Mouse (Mus musculus) heart, embryonic 15.5 days (tissue): ENCODE data around the gene Colgalt2. TPM values are rescaled to one million over a fixed set of nuclear protein-coding genes. Genes with fewer than 3 reads are reported as not detected.
A peak's percentile ranks its signal among the peaks of the same experiment; 100 is the strongest.

Experiments
- ATAC-seq: fragments of 200-750 bp; cut with Nextera tagmentation; replicated peaks from 2 replicates; pipeline ENCODE4 v1.8.0; 2017; ENCODE audit warnings: low read depth, moderate TSS enrichment; ENCODE audit not compliant: insufficient number of reproducible peaks, insufficient read depth, low FRiP score
- H3K27ac ChIP-seq: fragments of 300-500 bp; sonication (generic); 2 replicates; pipeline ENCODE4 v1.5.1; 2015; ENCODE audit warnings: mild to moderate bottlenecking, inconsistent platforms
- H3K27me3 ChIP-seq: fragments of 300-500 bp; sonication (generic); 2 replicates; pipeline ENCODE4 v1.6.1; 2015; ENCODE audit warnings: inconsistent platforms
- H3K36me3 ChIP-seq: fragments of 300-500 bp; sonication (generic); 2 replicates; pipeline ENCODE4 v1.6.1; 2015; ENCODE audit warnings: mild to moderate bottlenecking, inconsistent platforms
- H3K4me1 ChIP-seq: fragments of 300-500 bp; sonication (generic); replicated peaks from 2 replicates; pipeline ENCODE4 v1.6.1; 2015; ENCODE audit warnings: inconsistent platforms
- H3K4me2 ChIP-seq: fragments of 300-500 bp; sonication (generic); 2 replicates; pipeline ENCODE4 v1.6.1; 2015; ENCODE audit warnings: inconsistent platforms, mild to moderate bottlenecking, moderate library complexity
- H3K4me3 ChIP-seq: fragments of 300-500 bp; sonication (generic); 2 replicates; pipeline ENCODE4 v1.5.1; 2015; ENCODE audit warnings: mild to moderate bottlenecking, inconsistent platforms
- H3K9ac ChIP-seq: fragments of 300-500 bp; sonication (generic); 2 replicates; pipeline ENCODE4 v1.6.1; 2015; ENCODE audit warnings: mild to moderate bottlenecking, inconsistent platforms
- H3K9me3 ChIP-seq: fragments of 300-500 bp; sonication (generic); replicated peaks from 2 replicates; pipeline ENCODE4 v1.6.1; 2016; ENCODE audit warnings: inconsistent platforms
- WGBS: fragments of 180-500 bp; shearing (Covaris S2); methylation state at CpG from one replicate; pipeline ENCODE4 v1.1.7; 2015; ENCODE audit warnings: mixed read lengths; 5-methylcytosine and 5-hydroxymethylcytosine counted together
- polyA plus RNA-seq: library from polyadenylated mRNA; unstranded; fragments of >200 nt; fragmentation: Nextera tagmentation; extraction: Ambion mirVana; gene quantifications from 2 replicates; pipeline ENCODE4 v1.2.1, GENCODE M21; 2015

The Colgalt2 gene
- polyA plus RNA-seq, 1 experiment from 2014 or later: 1.8 TPM

GRCm38 (mm10) chr1:152455275-152456243 lies 55.9 kb downstream of the Colgalt2 start:
- Histone ChIP-seq H3K9ac (no peak overlapping the region), H3K27me3 (no peaks in the 10 kb centered on the region), H3K36me3 (no peaks in the 10 kb centered on the region), H3K4me2 (no peak overlapping the region), H3K4me1 (peaks cover 9% of the 10 kb centered on the region; the same call in 1 of the 2 replicates), H3K9me3 (no peaks in the 10 kb centered on the region), H3K4me3 (no peak overlapping the region), H3K27ac (no peak overlapping the region)
- ATAC-seq: no peak
- 74% methylated on average over 10 of the region's 10 CpGs for WGBS

- no peak overlapping the region for H3K4me3 ChIP-seq
- WGBS: 73% methylated on average over 3 of the region's 3 CpGs
- H3K36me3 ChIP-seq: no peaks in the 10 kb centered on the region
- no peak for ATAC-seq
- no peak overlapping the region for H3K27ac ChIP-seq
- H3K4me1 ChIP-seq: peaks cover 9% of the 10 kb centered on the region
- no peak overlapping the region for H3K9ac ChIP-seq
- H3K9me3 ChIP-seq: no peaks in the 10 kb centered on the region
- no peak overlapping the region for H3K4me2 ChIP-seq
- no peaks in the 10 kb centered on the region for H3K27me3 ChIP-seq
Observed at GRCm38 (mm10) chr1:152456266-152456665, 56.6 kb downstream of the Colgalt2 start.

GRCm38 (mm10) chr1:152457596-152457995 lies 58.0 kb downstream of the Colgalt2 start:
- H3K9ac ChIP-seq: no peak overlapping the region
- H3K4me1 ChIP-seq: peaks cover 20% of the 10 kb centered on the region
- ATAC-seq: no peak; the same call in 1 of the 2 replicates
- H3K27ac ChIP-seq: peak overlapping the region; percentile 26; the same call in 1 of the 2 replicates
- no peak overlapping the region for H3K4me2 ChIP-seq
- no peaks in the 10 kb centered on the region for H3K36me3 ChIP-seq
- WGBS: 37% methylated on average over 5 of the region's 5 CpGs
- H3K27me3 ChIP-seq: no peaks in the 10 kb centered on the region
- no peaks in the 10 kb centered on the region for H3K9me3 ChIP-seq
- H3K4me3 ChIP-seq: no peak overlapping the region

- WGBS: 84% methylated on average over 7 of the region's 7 CpGs
- no peak overlapping the region for H3K4me2 ChIP-seq
- H3K36me3 ChIP-seq: no peaks in the 10 kb centered on the region
- H3K27ac ChIP-seq: no peak overlapping the region
- peaks cover 20% of the 10 kb centered on the region for H3K4me1 ChIP-seq
- H3K4me3 ChIP-seq: no peak overlapping the region
- H3K9ac ChIP-seq: no peak overlapping the region
- no peaks in the 10 kb centered on the region for H3K27me3 ChIP-seq
- no peaks in the 10 kb centered on the region for H3K9me3 ChIP-seq
- no peak for ATAC-seq
Observed at GRCm38 (mm10) chr1:152458996-152459395, 59.4 kb downstream of the Colgalt2 start.

- Histone ChIP-seq H3K4me3 (no peak overlapping the region), H3K36me3 (no peaks in the 10 kb centered on the region), H3K9me3 (no peaks in the 10 kb centered on the region), H3K4me2 (no peak overlapping the region), H3K4me1 (peaks cover 19% of the 10 kb centered on the region), H3K27me3 (no peaks in the 10 kb centered on the region), H3K27ac (0 out of 2 replicates have a peak overlapping the region, but pooled peaks have one; percentile 74), H3K9ac (no peak overlapping the region)
- ATAC-seq: no peak
- 73% methylated on average over 3 of the region's 3 CpGs for WGBS
Observed at GRCm38 (mm10) chr1:152460931-152461330, 61.3 kb downstream of the Colgalt2 start.

GRCm38 (mm10) chr1:152461814-152462213 lies 62.2 kb downstream of the Colgalt2 start:
- H3K4me2 ChIP-seq: no peak overlapping the region

GRCm38 (mm10) chr1:152462348-152462747 lies 62.7 kb downstream of the Colgalt2 start:
- no peaks in the 10 kb centered on the region for H3K27me3 ChIP-seq
- peak overlapping the region; percentile 74 for H3K27ac ChIP-seq
- H3K4me1 ChIP-seq: peaks cover 16% of the 10 kb centered on the region
- no peak for ATAC-seq
- H3K9ac ChIP-seq: no peak overlapping the region
- H3K4me2 ChIP-seq: no peak overlapping the region
- H3K4me3 ChIP-seq: no peak overlapping the region
- H3K36me3 ChIP-seq: no peaks in the 10 kb centered on the region
- WGBS: 56% methylated on average over 7 of the region's 7 CpGs
- H3K9me3 ChIP-seq: no peaks in the 10 kb centered on the region

More at GRCm38 (mm10) chr1:152461814-152462213, 62.2 kb downstream of the Colgalt2 start:
- Histone ChIP-seq H3K27ac (peak overlapping the region; percentile 74), H3K9me3 (no peaks in the 10 kb centered on the region), H3K4me3 (no peak overlapping the region), H3K4me1 (peaks cover 18% of the 10 kb centered on the region), H3K36me3 (no peaks in the 10 kb centered on the region), H3K9ac (no peak overlapping the region), H3K27me3 (no peaks in the 10 kb centered on the region)
- peak; percentile 77 for ATAC-seq
- WGBS: 23% methylated on average over 3 of the region's 3 CpGs

- peaks cover 17% of the 10 kb centered on the region for H3K4me1 ChIP-seq
- no peak overlapping the region for H3K4me3 ChIP-seq
- H3K9me3 ChIP-seq: no peaks in the 10 kb centered on the region
- H3K9ac ChIP-seq: no peak overlapping the region
- H3K36me3 ChIP-seq: no peaks in the 10 kb centered on the region
- 15% methylated on average over 3 of the region's 3 CpGs for WGBS
- ATAC-seq: no peak
- no peak overlapping the region for H3K27ac ChIP-seq
- H3K4me2 ChIP-seq: no peak overlapping the region
- H3K27me3 ChIP-seq: no peaks in the 10 kb centered on the region
Observed at GRCm38 (mm10) chr1:152466280-152466679, 66.7 kb downstream of the Colgalt2 start.

- H3K9ac ChIP-seq: no peak overlapping the region
- H3K27me3 ChIP-seq: no peaks in the 10 kb centered on the region
- peak overlapping the region; percentile 31 for H3K4me2 ChIP-seq
- ATAC-seq: no peak
- H3K4me3 ChIP-seq: no peak overlapping the region
- H3K9me3 ChIP-seq: no peaks in the 10 kb centered on the region
- peaks cover 6% of the 10 kb centered on the region for H3K4me1 ChIP-seq
- no peak overlapping the region for H3K27ac ChIP-seq
- H3K36me3 ChIP-seq: no peaks in the 10 kb centered on the region
- WGBS: 49% methylated on average over 9 of the region's 9 CpGs
Observed at GRCm38 (mm10) chr1:152468443-152468842, 68.8 kb downstream of the Colgalt2 start.

GRCm38 (mm10) chr1:152476126-152476525 lies 76.5 kb downstream of the Colgalt2 start:
- Histone ChIP-seq H3K36me3 (no peaks in the 10 kb centered on the region), H3K9ac (no peak overlapping the region), H3K27me3 (no peaks in the 10 kb centered on the region), H3K4me2 (no peak overlapping the region), H3K27ac (no peak overlapping the region), H3K4me1 (no peaks in the 10 kb centered on the region), H3K4me3 (no peak overlapping the region), H3K9me3 (no peaks in the 10 kb centered on the region)
- WGBS: 73% methylated on average over 4 of the region's 4 CpGs
- no peak for ATAC-seq

- Histone ChIP-seq H3K36me3 (no peaks in the 10 kb centered on the region), H3K9me3 (no peaks in the 10 kb centered on the region), H3K9ac (no peak overlapping the region), H3K27me3 (no peaks in the 10 kb centered on the region), H3K4me1 (no peaks in the 10 kb centered on the region), H3K27ac (no peak overlapping the region), H3K4me2 (no peak overlapping the region), H3K4me3 (no peak overlapping the region)
- ATAC-seq: no peak
- WGBS: 80% methylated on average over 1 of the region's 1 CpGs
Observed at GRCm38 (mm10) chr1:152490842-152491241, 91.2 kb downstream of the Colgalt2 start.
